Mouse (Mus musculus) embryo, embryonic 11 days (tissue): ENCODE measurements around the gene Gm16867.
"Not testable (repeated sequence)": the region's sequence is repeated elsewhere in the genome, so short reads cannot be mapped to it uniquely, and the experiment has no call there.

Experiments used
- DNase-seq: peaks from one replicate; pipeline ENCODE4 v3.0.0-alpha.2; 2015

Gene Gm16867

DNA sequence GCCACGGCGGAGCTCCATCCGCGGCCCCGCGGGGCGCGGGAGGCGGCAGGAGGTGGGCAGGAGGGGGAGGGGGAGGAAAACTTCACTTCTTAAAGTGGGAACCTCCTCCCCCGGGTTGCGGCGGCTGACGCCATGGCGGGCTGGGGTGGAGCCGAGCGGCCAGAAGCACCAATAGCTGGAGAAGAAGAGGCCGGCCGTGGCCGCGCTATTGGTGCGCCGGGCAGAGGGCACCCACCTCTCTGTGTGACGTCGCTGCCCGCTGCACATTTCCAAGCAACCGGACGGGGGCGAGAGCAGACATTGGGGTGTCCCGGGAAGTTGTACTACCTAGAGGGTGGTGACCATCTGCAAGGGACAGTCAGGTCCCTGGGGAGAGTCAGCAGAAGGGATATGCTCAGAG, at the start of gene Gm16867:
Gene Gm16867, minus strand, starts transcription at position 189 of the 400 bp plus-strand sequence.
- not testable (repeated sequence) for DNase-seq

DNA sequence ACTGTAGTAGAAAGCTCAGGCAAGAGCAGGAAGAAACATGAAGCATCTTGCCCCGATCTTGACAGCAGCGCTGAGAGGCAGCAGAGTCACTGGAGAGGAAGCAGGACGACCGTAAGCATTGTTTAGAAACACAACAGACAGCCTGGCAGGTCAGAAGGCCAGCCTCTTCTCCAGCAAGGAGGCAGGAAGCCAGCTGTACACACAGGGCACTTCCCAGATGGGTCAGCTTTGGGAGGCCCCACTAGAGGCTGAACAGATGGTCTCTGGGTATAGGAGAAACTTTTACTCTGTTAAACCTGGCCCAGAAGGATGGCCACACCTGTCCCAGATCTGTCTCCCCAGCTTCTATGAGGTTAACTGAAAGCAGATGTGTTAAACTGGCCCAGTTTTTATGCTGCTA, 44.1 kb upstream of the Gm16867 start:
- not testable (repeated sequence) for DNase-seq

DNA sequence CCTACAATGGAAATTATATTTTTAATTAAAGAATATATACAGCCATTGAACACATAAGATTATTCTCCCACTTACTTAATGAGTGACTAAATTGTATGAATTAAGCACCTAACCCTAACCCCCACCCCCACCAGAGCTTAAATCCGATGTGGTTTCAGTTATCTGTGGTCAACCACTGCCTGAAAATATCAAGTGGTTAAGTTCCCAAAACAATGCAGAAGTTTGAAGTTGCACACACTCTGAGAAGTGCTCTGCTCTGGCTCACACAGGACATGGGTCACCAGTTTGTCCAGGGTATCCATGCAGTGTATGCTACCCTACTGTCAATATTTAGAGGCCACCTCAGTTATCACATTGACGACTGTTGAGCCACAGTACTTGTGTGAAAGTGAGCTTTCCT, 41.9 kb upstream of the Gm16867 start:
- not testable (repeated sequence) for DNase-seq

- not testable (repeated sequence) for DNase-seq
These were observed 40.9 kb upstream of the Gm16867 start for GRCm38 (mm10) chr14:69544033-69544432.

- not testable (repeated sequence) for DNase-seq
These were observed 39.5 kb upstream of the Gm16867 start for GRCm38 (mm10) chr14:69542695-69543094.

- not testable (repeated sequence) for DNase-seq
These were observed 37.0 kb upstream of the Gm16867 start for GRCm38 (mm10) chr14:69540113-69540512.

DNA sequence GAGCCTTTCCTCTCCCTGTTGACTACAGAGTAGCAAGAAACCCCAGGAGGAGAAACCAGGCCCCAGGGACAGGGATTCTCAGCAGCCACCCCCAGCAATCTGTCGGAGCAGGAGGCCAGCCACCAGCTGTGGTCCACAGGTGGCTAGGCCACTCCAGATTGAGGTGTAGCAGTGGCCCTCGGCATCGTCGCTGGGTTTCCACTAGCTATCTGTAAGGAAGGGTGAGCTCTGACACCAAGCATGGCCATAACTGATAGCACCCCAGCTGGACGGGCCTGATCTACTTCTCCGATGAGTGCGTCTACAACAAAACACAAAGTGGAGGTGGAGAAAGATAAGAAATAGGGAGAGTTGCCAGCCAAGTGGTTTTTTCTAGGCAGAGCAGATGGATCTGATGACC, 33.4 kb upstream of the Gm16867 start:
- DNase-seq: not testable (repeated sequence)

- not testable (repeated sequence) for DNase-seq
These were observed 23.0 kb upstream of the Gm16867 start for GRCm38 (mm10) chr14:69526202-69526601.

GRCm38 (mm10) chr14:69523001-69523400, 19.8 kb upstream of the Gm16867 start:
- not testable (repeated sequence) for DNase-seq

- DNase-seq: not testable (repeated sequence)
These were observed 17.6 kb upstream of the Gm16867 start for GRCm38 (mm10) chr14:69520810-69521209.

- DNase-seq: not testable (repeated sequence)
These were observed 9.3 kb upstream of the Gm16867 start, which contains the start of gene Gm27179 for GRCm38 (mm10) chr14:69512449-69512848. Gm27179 (minus strand) TSS chr14:69512549.

GRCm38 (mm10) chr14:69507000-69507399, 3.8 kb upstream of the Gm16867 start:
- DNase-seq: not testable (repeated sequence)

GRCm38 (mm10) chr14:69502440-69503150, 567 bp downstream of the Gm16867 start:
- DNase-seq: not testable (repeated sequence)

DNA sequence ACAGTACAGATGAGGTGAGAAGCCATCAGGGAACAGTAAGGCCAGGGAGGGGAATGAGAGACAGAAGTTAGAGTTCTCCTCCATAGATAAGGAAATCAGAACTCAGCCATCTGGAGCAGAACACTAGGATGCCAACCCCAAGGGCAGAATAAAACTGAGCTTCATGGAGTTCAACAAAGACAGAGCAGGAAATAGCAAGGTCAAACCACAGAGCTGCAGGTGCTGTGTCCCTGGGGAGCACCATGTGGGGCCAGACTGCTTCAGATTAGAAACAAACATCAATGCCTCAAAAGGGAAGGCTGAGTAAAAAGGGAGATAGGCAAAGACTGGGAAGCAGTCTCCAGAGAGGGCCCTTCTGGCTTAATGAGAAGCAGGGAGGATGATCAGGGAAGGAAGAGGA, 6.9 kb downstream of the Gm16867 start:
- not testable (repeated sequence) for DNase-seq

GRCm38 (mm10) chr14:69494946-69495345, 8.2 kb downstream of the Gm16867 start:
- not testable (repeated sequence) for DNase-seq

DNA sequence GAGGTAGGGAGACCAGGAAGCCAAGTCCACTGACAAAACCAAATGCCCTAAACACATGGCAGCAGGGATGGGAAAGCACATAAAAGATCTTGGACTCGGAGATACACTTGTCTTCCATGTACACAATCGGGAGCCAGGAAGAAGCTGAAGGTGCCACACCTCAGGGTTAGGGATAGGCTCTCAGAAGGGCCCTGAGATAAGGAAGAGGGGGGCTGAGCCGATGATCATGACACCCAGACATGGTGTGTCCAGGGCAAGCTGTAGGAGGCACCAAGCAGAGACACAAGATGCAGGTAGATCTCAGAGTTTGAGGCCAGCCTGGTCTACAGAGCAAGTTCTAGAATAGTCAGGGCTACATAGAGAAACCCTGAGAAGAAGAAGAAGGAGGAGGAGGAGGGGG, 8.6 kb downstream of the Gm16867 start:
- DNase-seq: not testable (repeated sequence)

DNA sequence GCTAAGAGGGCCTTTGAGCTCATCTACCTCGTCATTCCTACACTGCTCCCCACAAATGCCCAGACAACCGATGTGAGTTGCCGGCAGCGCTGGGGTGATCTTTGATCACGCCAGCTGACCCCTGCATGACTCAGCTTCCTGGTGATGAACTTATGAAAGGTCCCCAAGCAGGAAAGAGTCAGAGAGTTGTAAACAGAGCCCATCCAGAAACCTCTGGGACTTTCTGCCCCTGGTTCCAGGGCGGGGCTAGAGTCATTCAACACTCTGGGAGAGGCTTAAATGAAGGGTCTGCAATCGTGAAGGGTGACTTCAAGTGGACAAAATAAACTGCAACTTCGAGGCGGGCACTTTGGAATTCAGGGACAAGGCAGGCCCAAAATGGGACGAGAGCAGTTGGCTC, 15.2 kb downstream of the Gm16867 start:
- DNase-seq: not testable (repeated sequence)

DNA sequence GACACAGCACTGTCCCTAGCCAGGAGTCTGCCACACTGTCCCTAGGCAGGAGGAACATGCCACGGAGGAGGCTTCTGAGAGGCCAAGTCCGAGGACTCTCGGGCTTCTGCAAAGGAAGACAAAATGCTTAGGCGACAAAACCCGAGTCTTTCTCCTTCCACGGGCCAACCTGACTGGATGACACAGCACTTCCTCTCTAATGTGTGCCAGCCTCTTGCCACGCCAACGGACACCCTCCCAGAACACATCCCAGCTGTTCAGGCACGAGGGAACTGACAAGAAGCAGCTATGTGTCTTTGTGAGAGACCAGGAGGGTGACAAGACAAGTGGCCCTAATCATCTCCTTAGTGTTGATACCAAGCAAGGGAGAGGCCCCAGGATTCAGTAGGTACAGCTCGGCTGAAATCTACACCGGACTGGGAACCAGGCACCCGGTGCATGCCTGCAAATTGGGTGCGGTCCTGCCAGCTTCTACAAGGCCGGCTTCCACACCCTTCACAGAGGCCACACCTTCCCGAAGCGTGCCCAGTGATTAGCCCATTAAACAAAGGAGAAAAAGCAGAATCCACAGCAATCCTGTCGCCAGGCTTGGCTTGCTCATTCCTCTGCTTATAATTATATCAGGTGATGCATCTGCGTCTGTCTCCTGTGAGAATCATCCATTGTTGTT, 17.6 kb downstream of the Gm16867 start:
- DNase-seq: not testable (repeated sequence)

GRCm38 (mm10) chr14:69473941-69474646, 29.1 kb downstream of the Gm16867 start:
- not testable (repeated sequence) for DNase-seq

DNA sequence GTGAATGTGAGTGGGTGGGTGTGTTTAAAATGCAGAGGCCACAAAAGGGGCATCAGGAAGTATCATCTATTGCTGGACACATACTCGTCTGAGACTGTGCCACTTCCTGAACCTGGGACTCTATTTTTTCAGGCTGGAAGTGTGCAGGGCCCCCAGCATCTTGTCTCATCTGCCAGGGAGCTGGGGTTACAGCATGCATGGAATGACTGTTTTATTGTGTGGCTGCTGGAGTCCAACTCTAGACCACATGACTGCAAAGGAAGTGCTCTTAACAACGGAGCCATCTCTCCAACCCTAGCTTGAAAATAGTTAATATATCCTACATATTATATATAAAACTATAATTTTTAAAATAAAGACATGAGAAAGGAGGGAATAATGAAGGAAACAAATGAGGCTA, 29.8 kb downstream of the Gm16867 start:
- DNase-seq: not testable (repeated sequence)

DNA sequence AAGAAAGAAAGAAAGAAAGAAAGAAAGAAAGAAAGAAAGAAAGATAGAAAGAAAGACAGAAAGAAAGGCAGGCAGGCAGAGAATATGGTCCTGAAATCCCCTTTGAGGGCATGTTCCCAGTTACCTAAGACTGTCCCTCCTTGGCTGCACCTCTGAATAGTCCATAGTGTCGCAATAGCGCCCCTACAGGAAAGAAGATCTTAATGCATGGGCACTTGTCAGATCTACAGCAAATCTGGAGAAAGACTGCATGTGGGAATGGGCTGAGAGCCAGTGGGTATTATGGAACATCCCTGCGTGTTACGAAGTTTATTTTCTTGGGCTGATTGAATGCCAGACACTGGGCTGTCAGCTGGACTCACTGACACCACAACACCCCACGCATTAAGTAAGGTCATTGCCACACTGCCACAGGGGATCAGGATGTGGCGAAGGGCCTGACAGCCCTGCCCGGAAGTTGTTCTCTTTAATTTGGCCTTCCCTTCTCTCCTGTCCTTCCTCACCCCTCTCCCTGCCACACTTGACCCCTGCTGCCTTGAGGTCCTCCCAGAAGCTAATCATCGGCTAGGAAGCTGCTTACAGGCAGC, 32.9 kb downstream of the Gm16867 start:
- DNase-seq: not testable (repeated sequence)

DNA sequence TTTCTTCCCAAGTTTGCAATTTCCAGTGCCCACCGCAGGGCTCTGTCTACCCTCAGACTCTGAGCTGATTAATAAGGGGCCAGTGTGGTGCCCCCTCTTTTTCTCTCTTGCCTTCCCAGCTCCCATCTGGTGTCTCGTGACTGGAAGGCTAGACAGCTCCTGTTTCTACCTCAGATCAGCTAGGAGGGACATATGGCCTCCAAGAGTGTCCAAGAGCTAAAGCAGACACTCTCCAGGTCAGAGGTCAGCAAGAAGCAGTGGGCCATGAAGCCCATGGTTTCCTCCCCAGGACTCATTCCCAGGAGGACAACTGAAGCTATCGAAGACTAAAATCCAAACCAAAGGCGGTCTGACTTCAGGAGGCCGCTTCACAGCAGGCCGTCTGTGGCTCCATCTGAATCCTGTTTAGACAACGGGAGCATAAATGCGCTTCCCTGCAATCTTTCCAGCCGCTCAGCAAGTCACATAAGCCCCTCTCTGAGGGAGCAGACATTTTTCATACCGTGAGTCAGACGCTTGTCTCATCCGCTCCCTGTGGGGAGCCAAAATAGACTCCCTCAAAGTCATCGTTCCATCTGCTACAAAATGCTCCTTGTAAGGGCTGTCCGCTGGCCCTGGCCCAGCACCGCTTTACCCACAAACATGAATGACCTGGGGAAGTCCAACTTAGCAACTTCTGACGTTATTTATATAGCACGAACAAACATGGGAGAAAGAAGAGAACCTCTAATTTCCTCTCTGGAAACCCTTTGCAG, 35.4 kb downstream of the Gm16867 start:
- DNase-seq: not testable (repeated sequence)
